Mouse (Mus musculus) midbrain, embryonic 14.5 days (tissue): ENCODE measurements around the gene Vmn1r174. TPM values are rescaled to one million over a fixed set of nuclear protein-coding genes. Genes with fewer than 3 reads are reported as not detected.
"Not testable (repeated sequence)": the region's sequence is repeated elsewhere in the genome, so short reads cannot be mapped to it uniquely, and the experiment has no call there.

ENCODE experiments used
- ATAC-seq: fragments of 200-750 bp; cut with Nextera tagmentation; 2 replicates; pipeline ENCODE4 v1.8.0; 2017; ENCODE audit warnings: moderate number of reproducible peaks, moderate library complexity; ENCODE audit not compliant: low FRiP score, low TSS enrichment
- DNase-seq: peaks from one replicate; pipeline ENCODE4 v3.0.0-alpha.2; 2015
- H3K27ac ChIP-seq: fragments of 300-500 bp; sonication (generic); replicated peaks from 2 replicates; pipeline ENCODE4 v1.5.1; 2014; ENCODE audit warnings: mild to moderate bottlenecking, low read depth, low read length, moderate library complexity
- H3K27me3 ChIP-seq: fragments of 300-500 bp; sonication (generic); 2 replicates; pipeline ENCODE4 v1.6.1; 2014; ENCODE audit warnings: low read length, control low read depth, mixed read lengths; ENCODE audit not compliant: control insufficient read depth, insufficient read depth
- H3K36me3 ChIP-seq: fragments of 300-500 bp; sonication (generic); 2 replicates; pipeline ENCODE4 v1.6.1; 2014; ENCODE audit warnings: low read length, control low read depth; ENCODE audit not compliant: control insufficient read depth, insufficient read depth
- H3K4me1 ChIP-seq: fragments of 300-500 bp; sonication (generic); 2 replicates; pipeline ENCODE4 v1.6.1; 2014; ENCODE audit warnings: mild to moderate bottlenecking, antibody characterized with exemption, low read length, control low read depth; ENCODE audit not compliant: control insufficient read depth, insufficient read depth
- H3K4me2 ChIP-seq: fragments of 300-500 bp; sonication (generic); 2 replicates; pipeline ENCODE4 v1.6.1; 2014; ENCODE audit warnings: mild to moderate bottlenecking, low read length, moderate library complexity
- H3K4me3 ChIP-seq: fragments of 300-500 bp; sonication (generic); replicated peaks from 2 replicates; pipeline ENCODE4 v1.5.1; 2014; ENCODE audit warnings: low read depth, low read length
- H3K9ac ChIP-seq: fragments of 300-500 bp; sonication (generic); replicated peaks from 2 replicates; pipeline ENCODE4 v1.6.1; 2014; ENCODE audit warnings: mild to moderate bottlenecking, low read length, moderate library complexity
- H3K9me3 ChIP-seq: fragments of 300-500 bp; sonication (generic); 2 replicates; pipeline ENCODE4 v1.6.1; 2016; ENCODE audit warnings: low read length, control low read depth, mixed read lengths; ENCODE audit not compliant: control insufficient read depth
- WGBS: fragments of 180-500 bp; shearing (Covaris S2); extraction: QIAGEN DNeasy Blood & Tissue Kit; methylation state at CpG from one replicate; pipeline ENCODE4 v1.1.7; 2014; 5-methylcytosine and 5-hydroxymethylcytosine counted together
- polyA plus RNA-seq: library from polyadenylated mRNA; unstranded; fragments of >200 nt; fragmentation: Nextera tagmentation; extraction: Ambion mirVana; gene quantifications from 2 replicates; pipeline ENCODE4 v1.2.1, GENCODE M21; 2014

Gene Vmn1r174
- not detected in 2 replicates for polyA plus RNA-seq

DNA sequence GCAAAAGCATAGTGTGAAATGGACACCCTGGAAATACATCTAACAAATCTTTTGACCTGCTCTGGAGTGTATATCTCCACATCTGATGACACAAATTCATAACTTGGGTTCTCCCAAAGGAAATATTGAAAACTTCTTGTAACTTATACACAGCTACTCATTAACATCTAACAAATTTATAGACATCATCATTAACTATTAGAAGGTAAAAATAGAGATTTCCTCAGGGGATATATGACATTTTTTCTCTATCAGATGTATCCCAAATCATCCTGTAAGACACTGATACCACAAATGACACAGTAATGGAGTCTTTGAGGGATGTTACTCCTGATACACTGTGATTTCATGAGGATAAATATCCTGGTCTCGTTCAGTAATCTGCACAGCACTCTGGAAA, at the start of gene Vmn1r174:
Gene Vmn1r174, plus strand, starts transcription at position 301 of the 400 bp plus-strand sequence.
- not testable (repeated sequence) for DNase-seq, H3K27me3 ChIP-seq, H3K4me2 ChIP-seq, H3K4me1 ChIP-seq, H3K9me3 ChIP-seq, H3K27ac ChIP-seq, ATAC-seq, H3K9ac ChIP-seq, H3K4me3 ChIP-seq, H3K36me3 ChIP-seq
- 52% methylated on average over 1 of the region's 1 CpGs for WGBS

DNA sequence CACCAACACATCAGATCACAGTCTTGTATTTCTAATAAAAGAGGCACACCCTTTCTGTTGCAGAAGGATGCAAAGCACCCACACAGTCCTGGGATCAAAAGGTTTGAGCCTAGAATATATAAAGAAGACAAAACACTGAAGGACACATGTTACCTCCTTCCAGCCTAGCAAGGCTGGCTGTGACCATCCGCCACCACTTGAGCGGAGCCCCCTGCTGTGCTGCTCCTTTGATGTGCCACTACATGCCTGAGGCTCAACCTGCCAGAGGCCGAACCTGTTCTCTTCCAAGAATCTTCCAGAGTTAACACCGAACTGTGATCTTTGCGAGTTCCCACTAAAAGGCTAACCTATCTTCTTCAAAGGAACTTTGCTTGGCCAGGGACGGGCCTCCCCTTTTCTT, 32.5 kb downstream of the Vmn1r174 start:
- no peak overlapping the region for H3K4me3 ChIP-seq
- peaks cover 38% of the 10 kb centered on the region; the same call in 1 of the 2 replicates for H3K9me3 ChIP-seq
- no peak overlapping the region for H3K9ac ChIP-seq
- WGBS, result 79% methylated on average over 6 of the region's 6 CpGs
- H3K27ac ChIP-seq, result no peak overlapping the region
- no peaks in the 10 kb centered on the region for H3K4me1 ChIP-seq
- ATAC-seq, result no peak
- DNase-seq, result no peak
- H3K36me3 ChIP-seq, result no peaks in the 10 kb centered on the region
- no peak overlapping the region for H3K4me2 ChIP-seq
- H3K27me3 ChIP-seq, result no peaks in the 10 kb centered on the region

DNA sequence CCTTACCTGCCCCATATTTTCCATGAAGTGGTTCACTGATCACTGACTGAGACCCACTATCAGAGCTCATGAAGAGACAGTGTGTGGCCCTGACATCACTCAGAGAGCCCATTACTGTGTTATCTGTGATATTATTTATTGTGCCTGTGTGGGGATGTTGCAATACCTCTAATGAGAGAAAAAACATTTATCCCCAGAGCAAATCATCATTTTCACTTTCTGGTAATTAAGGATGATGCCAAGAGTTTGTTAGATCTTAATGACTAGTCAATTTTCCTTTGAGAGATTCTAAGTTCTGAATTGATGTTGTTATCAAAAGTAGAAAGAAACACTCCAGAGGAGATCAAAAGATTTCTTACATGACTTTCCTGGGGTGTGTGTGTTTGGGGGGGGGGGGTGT, 58.5 kb downstream of the Vmn1r174 start, which contains the start of gene Vmn1r175:
Gene Vmn1r175, minus strand, starts transcription at position 101 of the 400 bp plus-strand sequence.
- DNase-seq, H3K9ac ChIP-seq, H3K4me3 ChIP-seq, H3K36me3 ChIP-seq, ATAC-seq, H3K27me3 ChIP-seq, H3K4me2 ChIP-seq, H3K27ac ChIP-seq, H3K9me3 ChIP-seq, H3K4me1 ChIP-seq: not testable (repeated sequence)

Other genes starting within 250 kb of the Vmn1r174 start
- gene Vmn1r167, start 245.1 kb upstream of the Vmn1r174 start, polyA plus RNA-seq, result not detected in 2 replicates
- not detected in 2 replicates for gene Vmn1r168, start 212.5 kb upstream of the Vmn1r174 start, polyA plus RNA-seq
- not detected in 2 replicates for gene Vmn1r169, start 176.7 kb upstream of the Vmn1r174 start, polyA plus RNA-seq
- not detected in 2 replicates for gene Vmn1r170, start 146.1 kb upstream of the Vmn1r174 start, polyA plus RNA-seq
- not detected in 2 replicates for gene Vmn1r171, start 121.5 kb upstream of the Vmn1r174 start, polyA plus RNA-seq
- gene Vmn1r172, start 94.0 kb upstream of the Vmn1r174 start, polyA plus RNA-seq, result not detected in 2 replicates
- gene Vmn1r173, start 51.6 kb upstream of the Vmn1r174 start, polyA plus RNA-seq, result not detected in 2 replicates
- gene Vmn1r175, start 58.4 kb downstream of the Vmn1r174 start, polyA plus RNA-seq, result not detected in 2 replicates
- not detected in 2 replicates for gene Vmn1r176, start 85.1 kb downstream of the Vmn1r174 start, polyA plus RNA-seq
- not detected in 2 replicates for gene Vmn1r177, start 114.2 kb downstream of the Vmn1r174 start, polyA plus RNA-seq
- gene Vmn1r178, start 139.7 kb downstream of the Vmn1r174 start, polyA plus RNA-seq, result not detected in 2 replicates
- gene Vmn1r179, start 174.7 kb downstream of the Vmn1r174 start, polyA plus RNA-seq, result not detected in 2 replicates
- gene Vmn1r180, start 198.4 kb downstream of the Vmn1r174 start, polyA plus RNA-seq, result not detected in 2 replicates
- not detected in 2 replicates for gene Vmn1r181, start 222.3 kb downstream of the Vmn1r174 start, polyA plus RNA-seq
- not detected in 2 replicates for gene V1rd19, start 249.4 kb downstream of the Vmn1r174 start, polyA plus RNA-seq